Mouse (Mus musculus) fat pad, adult 2 months (tissue): ENCODE data around the gene Wdr26.

Experiments used
- DNase-seq: peaks from one replicate; pipeline ENCODE4 v3.0.0-alpha.2; 2011; ENCODE audit warnings: low read depth, low spot score; ENCODE audit errors: extremely low read depth

Wdr26 gene

DNA sequence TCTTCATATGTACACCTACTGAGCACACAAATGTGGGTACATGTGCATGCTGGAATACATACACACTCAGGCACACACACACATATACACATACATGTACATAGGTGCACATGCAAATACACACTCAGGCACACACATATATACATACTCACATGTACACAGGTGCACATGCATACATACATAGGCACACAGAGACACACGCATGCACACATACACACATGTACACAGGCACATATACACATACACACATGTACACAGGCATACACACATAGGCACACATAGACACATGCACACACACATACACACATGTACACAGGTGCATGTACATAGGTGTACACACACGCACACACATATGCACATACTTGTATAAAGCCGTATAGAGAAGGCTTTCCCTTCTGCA lies 29.4 kb upstream of the Wdr26 start:
- no peak for DNase-seq

DNA sequence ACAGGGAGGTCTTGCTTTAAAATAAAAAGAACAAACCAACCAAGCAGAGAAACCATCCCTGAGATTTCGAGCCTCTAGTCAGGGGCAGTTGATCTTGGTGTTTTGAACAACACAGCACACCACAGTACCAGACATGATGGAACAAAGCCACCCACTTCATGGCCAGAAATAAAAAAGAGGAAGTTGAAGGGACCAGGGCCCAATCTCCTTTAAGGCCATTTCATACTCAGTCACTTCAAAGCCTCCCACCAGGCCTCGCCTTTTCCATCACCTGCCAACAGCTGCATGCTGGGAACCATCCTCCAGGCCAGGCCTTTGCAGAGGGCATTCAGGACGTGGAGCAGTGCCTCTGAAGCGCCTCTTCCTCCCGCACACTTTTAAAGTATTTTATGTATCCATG lies 25.5 kb upstream of the Wdr26 start:
- no peak for DNase-seq

DNA sequence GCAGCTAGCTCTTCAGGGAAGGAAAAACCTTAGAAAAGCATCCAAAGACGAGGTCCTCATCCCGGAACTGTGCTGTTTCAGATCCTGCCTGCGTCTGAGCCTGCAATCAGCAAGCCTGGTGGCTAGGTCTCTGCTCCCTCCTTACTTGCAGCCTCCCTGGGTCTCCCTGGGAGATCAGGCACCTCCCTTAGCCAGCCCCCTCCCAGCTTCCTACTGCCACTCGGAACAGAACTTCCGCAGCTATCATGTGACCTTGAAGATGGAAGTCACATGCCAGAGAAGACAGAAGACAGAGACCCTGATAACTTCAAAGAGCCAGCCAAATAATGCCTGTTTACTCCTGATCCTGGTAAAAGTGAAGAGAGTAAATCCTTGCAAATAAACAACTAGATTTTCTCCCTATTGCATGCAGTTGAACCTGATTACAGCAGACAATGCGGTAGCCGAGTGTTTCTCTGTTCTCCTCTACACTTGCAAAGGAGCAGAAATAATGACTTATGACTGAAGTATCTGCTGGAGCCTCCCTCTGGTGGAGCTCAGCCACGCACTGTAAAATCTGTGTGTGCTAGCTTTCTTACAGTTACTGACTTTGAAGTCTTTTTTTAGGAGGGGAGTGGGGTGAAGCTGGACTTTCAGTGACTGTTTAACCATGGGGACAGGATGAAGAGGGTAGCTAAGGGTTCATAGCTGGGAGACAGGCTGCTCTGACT lies 22.7 kb upstream of the Wdr26 start:
- no peak for DNase-seq

DNA sequence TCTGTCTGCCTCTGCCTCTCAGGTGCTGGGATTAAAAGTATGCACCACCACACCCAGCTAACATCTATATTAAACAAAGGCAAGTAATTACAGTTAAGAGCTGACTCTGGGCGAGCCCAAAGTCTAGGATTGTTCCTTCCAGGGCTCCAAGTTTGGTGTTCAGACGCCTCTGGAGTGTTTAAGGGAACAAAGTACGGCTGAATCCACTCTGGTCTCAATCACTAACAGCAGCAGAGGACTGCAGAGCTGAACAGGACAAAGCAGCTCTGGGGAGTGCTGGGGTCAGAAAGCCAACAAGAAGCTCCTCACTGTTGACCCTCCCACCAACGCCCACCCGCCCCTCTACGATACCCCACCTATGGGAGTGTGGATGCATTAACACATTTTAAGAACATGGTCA lies 21.9 kb upstream of the Wdr26 start:
- DNase-seq, result no peak

DNA sequence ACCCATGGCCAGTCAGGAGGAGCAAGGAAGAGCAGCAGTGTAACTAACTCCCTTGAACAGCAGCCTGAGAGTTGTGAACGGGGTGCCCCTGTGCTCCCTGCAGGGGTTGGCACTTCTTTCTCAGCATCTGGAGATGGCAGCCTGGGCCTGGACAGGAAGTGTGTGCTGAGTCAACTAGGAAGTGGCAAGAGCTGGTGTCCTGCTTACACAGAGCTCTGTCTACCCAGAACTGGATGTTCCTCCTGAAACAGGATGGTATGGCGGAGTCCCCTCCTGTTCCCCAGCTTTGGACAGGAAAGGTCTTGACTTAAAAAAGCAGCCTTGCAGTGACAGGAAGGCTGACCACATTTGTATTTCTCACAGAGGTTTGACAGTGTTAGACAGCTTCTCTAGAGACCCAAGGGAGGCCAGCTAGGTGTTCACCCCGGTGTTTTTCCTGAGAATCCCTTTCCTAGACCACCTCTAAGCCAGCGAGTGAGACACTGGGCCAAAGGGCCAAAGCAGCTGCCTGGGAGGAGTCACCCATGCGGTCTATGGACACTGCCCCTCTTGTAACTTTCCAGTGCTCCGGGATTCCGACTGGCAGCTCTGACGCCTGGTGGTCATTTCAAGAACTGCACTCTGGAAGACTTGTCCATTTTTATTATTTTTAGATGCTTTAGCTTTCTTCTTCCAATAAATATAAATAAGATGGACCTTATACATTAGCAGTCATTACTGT lies 20.7 kb upstream of the Wdr26 start:
- no peak for DNase-seq

DNA sequence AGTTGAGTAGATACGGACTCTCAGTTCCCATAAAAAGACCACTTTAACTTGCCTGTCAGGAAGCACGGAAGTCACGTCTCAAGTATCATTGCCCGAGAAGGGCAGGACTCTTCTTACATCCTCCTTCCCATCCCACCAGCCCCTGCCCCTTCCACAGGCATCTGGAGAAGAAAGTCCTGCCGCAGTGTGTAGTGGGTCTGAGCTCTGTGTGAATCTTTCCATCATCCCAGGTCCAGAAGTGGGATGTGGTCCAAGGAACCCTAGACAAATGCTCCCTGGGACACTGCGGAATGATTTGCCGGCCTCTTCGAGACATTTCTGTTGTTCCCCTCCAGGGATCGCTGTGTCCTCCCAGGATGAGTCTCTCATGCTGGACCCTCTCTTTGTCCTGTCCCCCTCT lies 20.0 kb upstream of the Wdr26 start:
- DNase-seq, result no peak

DNA sequence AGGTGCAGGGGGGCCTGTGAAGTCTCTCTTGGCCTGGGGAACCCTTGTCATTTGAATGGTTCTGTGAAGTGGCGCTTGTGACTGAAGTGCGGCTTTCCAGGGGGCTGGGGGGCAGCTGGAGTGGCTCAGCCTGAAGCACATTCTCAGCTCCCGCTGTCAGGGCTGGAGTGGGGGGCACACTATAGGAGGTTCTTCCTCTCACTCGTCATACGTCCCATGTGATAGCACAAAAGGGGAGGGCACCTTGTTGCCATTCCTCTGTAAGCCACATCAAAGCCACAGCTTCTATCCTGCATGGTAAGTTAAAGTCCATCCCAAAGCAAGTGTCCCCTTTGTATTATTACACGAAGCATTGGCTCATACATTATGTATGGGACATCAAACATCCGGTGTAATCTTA lies 19.5 kb upstream of the Wdr26 start:
- no peak for DNase-seq

DNA sequence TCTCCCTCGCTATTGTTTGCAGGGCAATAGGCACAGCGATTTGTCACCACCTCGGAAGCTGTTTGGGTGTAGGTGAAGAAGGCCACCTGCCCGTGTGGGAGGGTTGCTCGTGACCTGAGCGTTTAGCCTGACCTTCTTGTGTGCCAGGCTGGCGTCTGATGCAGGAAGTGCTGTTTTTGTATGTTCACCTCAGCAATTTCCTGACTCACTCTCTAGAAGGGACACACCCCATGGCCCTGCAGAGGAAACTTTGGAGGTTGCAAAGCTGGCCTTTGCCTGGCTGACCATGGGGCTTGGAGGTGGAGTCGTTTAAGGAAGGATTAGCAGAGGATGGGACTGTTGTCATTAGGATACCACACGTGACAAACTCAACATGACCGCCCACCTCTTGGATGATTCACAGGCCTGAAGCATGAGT lies 18.9 kb upstream of the Wdr26 start:
- DNase-seq, result peak; percentile 36

- no peak for DNase-seq
Measured at GRCm38 (mm10) chr1:181229046-181229445, 17.2 kb upstream of the Wdr26 start.

GRCm38 (mm10) chr1:181228591-181228990 lies 16.8 kb upstream of the Wdr26 start:
- no peak for DNase-seq

GRCm38 (mm10) chr1:181227804-181228203 lies 16.0 kb upstream of the Wdr26 start:
- DNase-seq, result no peak

DNA sequence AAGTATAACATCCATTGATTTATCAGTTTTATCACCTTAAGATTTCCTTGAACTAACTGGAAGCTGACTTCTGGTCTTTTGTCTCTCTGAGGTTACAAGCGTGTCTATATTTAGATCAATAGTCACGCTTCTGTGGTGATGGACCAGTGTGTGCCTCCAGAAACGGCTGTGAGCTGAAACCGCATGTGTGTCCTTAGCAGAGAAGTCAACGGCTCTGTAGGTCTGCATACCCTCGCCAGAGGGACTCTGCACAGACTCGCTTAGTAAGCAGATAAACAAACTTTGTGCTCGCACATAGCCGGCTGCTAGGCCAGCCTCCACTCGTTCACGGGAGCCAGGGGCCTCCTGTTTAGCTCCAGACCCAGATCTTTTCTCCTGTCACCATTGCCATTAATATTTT lies 15.0 kb upstream of the Wdr26 start:
- DNase-seq, result no peak

- DNase-seq, result no peak
Measured at GRCm38 (mm10) chr1:181225281-181225680, 13.5 kb upstream of the Wdr26 start.

- no peak for DNase-seq
Measured at GRCm38 (mm10) chr1:181222041-181222440, 10.2 kb upstream of the Wdr26 start.

DNA sequence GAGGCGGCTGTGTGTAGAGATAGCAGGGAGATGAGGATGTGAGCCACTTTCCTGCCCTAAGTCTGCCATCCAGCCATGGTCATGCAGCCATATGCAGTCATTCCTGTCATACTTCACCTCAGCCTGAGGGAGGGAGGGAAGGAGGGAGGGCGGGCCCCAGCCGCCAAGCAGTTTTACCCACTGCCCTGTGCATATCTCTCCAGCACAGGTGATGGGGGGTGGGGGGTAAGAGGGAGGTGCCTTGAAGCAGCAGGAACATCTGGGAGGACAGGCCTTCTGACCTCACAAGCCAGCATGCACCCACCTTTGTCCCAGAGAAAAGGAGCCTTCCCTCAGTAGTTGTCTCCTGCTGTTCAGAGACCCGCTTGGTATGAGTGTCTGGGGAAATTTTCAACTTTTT lies 4.5 kb upstream of the Wdr26 start:
- DNase-seq, result no peak

DNA sequence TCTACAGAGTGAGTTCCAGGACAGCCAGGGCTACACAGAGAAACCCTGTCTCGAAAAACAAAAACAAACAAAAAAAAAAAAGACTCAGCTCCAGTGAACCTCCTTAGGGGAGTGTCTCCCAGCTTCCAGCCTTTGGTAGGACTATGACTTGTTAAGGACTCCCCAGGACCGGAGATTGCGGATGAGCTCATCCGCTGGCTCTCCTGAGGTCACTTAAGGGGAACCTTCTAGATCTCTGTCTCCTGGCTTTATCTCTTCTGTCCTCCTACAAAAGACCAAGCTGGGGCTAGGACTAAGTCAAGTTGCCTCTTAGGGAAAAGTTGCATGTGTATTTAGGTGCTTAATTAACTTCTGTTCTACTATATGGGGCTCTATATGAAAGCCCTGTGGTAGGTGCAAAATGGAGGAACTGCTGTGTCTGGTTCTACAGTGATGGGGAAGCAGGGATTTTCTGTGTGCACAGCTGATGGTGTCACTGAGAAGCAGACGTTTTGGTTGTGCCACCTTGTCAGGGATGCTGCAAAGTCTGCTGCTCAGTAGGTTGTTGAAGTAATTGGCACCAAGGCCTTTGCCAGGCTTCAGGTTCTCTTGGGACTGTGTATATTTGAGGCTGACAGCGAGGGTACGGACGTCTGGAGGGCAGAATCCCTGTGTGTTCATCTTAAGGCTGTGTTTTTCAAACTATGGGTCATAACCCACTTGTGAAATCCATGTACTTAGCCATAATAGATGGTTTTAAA lies 2.7 kb upstream of the Wdr26 start:
- DNase-seq, result no peak

- DNase-seq, result no peak
Measured at GRCm38 (mm10) chr1:181211403-181211919, 340 bp downstream of the Wdr26 start.

- DNase-seq, result no peak
Measured at GRCm38 (mm10) chr1:181210601-181211402, 999 bp downstream of the Wdr26 start.

GRCm38 (mm10) chr1:181210147-181210546 lies 1.7 kb downstream of the Wdr26 start:
- DNase-seq, result no peak

GRCm38 (mm10) chr1:181199446-181199845 lies 12.4 kb downstream of the Wdr26 start:
- DNase-seq, result no peak

- no peak for DNase-seq
Measured at GRCm38 (mm10) chr1:181188925-181189324, 22.9 kb downstream of the Wdr26 start.
